Mouse (Mus musculus) ovary, postnatal 14 days (tissue): ENCODE measurements at regions not wholly inside any gene's neighbourhood (a gene's known extent, or its start where the extent isn't known, plus 50 kb on each side); places are given as distances from the start of the nearest gene placed in this dataset.

Experiments
- DNase-seq: peaks from one replicate; pipeline ENCODE4 v3.0.0; 2022; ENCODE audit warnings: low spot score

DNA sequence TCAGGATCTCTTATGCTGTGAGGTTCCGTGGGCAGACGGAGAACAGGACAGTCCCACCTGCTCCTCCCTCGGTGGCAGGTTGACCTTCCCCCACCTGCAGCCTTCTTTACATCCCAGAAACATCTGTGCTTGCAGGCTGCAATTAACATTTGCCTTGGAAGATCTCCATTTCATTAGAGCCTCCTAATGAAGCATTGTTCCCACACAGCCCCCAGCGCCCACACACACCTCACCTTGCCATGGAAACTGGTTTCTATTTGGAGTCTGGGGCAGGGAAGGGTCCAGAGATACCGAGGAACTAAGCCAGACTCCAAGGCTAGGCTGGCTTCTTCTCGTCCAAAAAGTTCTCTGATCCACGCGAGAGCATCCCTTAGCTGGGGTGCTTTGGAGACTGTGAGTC, 56.6 kb upstream of the Rpl38 start:
- DNase-seq: no peak

DNA sequence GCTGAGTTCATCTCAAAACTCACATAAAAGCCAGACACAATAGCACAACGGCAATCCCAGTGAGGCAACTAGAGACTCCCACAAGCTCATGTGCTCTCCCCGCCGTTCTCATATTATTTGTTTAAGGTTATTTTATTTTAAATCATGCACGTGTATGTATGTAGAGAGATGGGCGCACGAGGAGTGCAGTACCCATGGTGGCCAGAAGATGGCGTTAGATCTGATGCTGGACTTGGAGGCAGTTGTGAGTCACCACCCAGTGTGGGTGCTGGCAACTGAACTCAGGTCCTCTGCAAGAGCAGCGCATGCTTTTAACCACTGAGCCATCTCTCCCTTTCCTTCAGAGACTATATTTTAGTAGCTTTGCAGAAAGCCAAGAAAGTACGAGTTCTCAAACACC, 60.3 kb upstream of the Rpl38 start:
- DNase-seq: no peak

DNA sequence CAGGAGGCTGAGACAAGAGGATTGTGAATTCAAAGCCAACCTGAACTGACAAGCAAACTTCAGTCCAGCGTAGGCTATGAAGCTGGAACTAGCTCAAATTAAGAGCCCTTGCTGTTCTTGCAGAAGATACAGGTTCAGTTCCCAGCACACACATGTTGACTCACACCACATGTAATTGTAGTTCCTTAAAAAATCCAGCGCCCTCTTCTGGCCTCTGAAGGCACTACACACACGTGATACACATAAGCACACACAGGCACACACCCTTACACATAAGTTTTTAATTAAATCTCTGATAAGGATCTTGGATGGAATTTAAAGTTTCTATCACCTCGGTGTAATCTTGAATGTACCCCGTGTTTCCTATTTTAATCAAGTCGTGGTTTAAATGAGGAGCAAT, 65.2 kb upstream of the Rpl38 start:
- DNase-seq: no peak

DNA sequence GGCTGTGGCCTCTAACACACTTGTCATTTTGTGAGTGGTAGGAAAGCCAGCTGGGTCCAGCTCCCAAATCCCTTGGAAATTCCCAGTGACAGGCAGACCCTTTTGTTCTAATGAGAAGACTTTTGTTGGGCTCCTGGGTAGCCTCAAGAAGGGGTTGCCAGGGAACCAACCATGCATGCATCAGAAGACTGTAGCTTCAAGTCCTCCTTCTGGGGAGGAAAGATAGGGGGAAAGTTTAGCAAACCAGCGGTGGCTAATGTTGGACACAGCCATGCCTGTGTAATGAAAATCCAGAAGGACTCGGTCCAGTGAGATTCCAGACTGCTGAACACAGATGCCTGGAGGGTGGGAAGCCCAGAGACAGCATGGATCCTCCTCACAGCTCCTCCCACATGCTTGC, 71.1 kb upstream of the Rpl38 start:
- DNase-seq: no peak

DNA sequence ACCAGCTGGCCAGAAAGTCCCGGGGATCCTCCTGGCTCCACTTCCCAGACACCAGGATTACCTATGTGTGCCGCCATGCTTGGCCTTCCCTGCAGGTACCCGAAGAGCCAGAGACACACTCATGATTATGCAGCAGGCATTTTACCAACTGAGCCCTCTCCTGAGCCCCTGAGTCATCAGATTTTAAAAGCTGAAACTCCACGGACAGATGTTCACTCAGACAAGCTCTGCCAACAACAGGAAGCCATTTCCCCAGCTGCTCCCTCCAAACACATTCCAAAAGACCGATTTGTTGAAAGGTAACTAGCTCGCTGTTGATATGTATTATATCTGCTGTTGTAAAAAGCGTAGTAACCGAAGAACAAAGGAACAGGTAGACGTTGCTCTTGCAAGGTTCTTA, 75.4 kb upstream of the Rpl38 start:
- DNase-seq: no peak

DNA sequence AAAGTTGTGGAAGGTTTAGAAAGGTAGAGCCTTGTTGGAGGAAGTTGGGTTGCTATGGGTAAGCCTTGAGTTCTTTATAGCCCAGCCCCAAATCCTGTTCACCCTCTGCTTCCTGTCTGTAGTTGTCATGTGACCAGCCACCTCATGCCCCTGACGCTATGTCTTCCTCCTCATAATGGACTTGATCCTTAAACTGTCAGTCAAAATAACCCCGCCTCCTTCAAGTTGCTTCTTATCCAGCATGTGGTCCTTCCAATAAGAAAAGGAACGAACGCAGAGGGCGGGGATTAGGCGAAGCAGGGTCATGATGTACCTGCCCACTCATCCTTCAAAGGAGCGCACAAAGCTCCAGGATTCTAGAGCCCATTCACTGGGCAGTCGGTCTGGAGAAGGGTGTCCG, 79.8 kb upstream of the Rpl38 start:
- no peak for DNase-seq

DNA sequence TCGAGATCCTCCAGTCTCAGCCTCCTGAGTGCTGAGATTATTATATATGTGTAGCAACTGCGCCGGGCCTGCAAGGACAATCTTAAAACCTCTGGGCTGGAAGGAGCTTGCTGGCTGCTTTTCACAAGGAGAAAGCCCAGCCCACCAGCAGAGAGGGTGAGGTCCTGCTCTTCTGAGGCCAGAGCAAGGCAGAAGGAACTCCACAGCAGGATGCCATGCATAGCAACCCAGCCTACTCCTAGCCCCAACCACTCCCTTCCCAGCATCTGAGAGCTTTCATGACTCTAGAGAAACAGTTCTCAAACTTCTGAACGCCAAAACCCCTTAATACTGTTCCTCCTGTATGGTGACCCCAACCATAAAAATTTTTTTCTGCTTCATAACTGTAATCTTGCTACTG, 80.3 kb upstream of the Rpl38 start:
- no peak for DNase-seq

DNA sequence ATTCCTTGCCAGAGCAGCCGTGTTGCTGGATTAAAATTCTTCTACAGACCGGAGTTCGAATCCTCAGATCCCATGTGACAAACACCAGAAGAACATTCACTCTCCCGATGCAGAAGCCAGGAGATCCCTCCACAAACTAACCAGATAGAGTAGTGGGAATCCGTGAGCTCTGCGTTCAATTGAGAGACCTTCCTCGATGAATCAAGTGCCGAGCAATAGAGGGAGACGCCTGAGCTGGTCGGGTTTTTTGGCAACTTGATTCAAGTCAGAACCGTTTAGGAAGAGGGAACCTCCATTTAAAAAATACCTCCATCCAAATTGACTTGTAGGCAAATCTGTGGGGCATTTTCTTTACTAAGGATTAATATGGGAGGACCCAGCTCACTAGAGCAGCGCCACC, 81.9 kb upstream of the Rpl38 start:
- no peak for DNase-seq

DNA sequence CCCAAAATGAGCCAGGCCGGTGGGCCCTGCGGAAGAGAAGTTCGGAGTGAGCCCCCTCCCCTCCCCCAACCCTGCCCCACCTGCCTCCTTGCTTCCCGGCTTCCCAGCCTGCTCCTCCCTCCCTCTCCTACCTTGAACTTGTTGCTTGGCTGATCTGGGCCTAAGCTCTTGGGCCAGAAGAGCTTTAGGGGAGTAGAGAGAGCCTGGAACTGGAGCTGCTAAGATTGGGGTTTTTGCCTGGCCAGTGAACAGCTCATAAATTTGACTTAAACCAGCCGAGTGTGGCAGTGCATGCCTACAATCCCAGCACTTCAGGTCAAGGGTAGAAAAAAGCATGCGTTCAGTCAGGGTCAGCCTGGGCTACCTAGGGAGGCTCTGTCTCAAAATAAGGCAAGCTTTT, 83.5 kb upstream of the Rpl38 start:
- DNase-seq: no peak

DNA sequence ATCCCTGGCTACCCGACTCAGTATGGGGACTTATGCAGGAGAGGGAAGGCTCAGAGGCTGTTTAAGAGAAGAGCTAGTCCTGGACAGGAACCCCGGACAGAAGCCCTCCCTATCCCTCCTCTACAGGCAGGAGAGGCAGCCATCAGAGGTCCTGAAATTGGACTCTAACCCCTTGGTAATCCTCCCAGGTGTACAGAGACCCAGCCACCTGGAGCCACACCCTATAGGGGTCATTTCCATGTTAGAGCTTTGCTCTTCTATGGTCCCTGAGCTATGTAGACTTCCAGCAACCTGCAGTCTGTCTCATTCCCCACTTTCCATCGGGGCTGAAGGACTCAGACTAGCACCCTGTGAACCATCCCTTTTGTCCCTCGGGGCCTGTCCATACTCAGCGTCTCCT, 84.2 kb upstream of the Rpl38 start:
- DNase-seq: no peak

DNA sequence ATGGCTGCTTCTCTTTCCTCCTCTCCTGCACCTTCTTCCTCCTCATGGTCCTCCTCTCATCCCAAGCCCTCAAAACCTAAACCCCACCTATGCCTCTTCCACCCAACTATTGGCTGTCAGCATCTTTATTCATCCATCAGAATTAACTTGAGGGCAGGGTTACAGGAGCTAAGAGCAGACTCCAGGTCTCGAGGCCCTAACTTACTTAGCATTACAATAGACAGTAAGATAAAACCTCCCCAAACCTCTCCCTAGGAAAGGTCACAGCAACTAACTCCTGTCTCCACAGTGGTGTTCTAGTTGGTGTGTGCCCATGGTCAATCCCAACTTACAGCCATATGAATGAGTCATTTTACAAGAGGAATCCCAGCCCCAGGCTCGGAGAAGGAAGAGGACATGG, 88.3 kb upstream of the Rpl38 start:
- DNase-seq: no peak

DNA sequence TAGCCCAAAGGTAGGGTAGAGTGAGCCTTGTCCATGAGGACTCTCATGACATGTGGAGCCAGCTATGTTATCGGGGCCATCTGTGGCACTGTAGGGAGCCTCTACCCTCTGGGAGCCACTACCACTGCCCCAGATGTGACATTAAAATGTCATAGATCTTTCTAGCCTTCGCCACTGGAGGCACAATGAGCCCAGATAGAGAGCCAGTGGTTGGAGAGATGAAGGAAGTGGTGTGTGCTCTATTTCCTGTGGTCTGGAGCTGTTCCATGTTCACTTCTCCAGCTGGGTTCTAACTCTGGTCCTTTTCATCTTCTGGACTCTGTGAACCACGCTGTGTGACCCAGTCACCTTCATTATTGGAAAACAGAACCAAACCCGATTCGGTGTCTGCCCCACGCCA, 89.8 kb upstream of the Rpl38 start:
- DNase-seq: no peak

DNA sequence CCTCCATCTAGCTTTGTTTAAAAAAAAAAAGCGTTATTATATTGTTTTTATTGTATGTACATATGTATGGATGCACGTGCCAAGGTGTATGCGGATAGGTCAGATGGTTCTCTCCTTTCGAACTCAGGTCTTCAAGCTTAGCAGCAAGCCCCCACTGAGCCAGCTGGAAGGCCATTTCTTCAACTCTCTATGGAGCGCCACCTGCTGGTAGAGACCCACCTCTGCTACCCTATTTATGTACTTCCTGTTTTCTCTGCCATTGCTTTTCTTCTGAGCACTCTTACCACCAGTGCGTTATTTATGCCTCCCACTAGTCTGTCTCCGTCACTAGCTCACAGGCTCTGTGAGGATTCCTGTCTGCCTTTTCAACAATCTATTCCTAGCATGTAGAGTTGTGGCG, 91.5 kb upstream of the Rpl38 start:
- DNase-seq: no peak

DNA sequence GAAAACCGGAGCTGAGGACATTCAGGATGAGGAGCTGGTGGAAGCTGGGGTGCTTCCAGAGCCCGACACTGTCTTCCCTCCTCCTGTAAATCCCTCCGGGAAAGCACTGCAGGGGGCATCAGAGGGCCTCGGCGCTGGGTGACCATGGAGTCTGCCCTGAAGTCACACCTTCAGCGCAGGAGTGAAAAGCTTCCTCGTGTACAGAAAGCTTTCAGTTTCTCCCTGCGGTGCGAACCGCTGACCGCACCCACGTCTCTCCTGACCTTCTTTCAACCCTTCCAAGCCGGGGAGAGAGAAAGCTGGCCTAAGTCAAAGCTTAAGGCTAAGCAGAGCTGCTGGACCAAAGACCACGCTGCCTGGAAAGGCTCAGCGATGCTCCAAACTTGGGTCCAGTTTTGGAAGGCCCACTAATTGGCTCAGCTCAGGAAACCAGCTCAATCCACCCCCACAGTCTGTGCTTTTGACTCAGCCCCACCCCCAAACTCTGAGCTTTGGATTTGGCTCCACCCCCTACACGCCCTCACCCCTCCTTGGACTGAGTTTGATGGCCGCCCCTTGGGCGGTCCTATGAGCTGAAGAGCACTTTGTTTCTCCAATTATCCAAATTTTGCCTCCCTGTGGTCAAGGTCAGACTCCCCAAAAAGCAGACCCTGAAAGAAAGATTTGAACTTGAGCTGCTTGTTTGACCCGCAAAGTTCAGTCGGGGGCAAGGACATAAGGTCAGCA, 97.0 kb upstream of the Rpl38 start:
- no peak for DNase-seq

DNA sequence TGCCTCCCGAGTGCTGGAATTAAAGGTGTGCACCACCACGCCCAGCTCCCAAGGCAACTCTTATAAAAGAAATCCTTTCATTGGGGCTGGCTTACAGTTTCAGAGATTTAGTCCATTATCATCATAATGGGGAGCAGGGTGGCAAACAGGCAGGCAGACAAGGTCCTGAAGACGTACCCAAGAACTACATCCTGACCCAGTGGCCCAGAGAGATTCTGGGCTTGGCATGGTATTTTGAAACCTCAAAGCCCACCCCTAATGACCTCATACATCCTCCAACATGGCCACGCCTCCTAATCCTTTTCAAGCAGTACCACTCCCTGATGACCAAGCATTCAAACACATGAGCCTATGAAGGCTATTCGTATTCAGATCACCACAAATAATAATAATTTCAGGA, 98.2 kb upstream of the Rpl38 start:
- DNase-seq: no peak

DNA sequence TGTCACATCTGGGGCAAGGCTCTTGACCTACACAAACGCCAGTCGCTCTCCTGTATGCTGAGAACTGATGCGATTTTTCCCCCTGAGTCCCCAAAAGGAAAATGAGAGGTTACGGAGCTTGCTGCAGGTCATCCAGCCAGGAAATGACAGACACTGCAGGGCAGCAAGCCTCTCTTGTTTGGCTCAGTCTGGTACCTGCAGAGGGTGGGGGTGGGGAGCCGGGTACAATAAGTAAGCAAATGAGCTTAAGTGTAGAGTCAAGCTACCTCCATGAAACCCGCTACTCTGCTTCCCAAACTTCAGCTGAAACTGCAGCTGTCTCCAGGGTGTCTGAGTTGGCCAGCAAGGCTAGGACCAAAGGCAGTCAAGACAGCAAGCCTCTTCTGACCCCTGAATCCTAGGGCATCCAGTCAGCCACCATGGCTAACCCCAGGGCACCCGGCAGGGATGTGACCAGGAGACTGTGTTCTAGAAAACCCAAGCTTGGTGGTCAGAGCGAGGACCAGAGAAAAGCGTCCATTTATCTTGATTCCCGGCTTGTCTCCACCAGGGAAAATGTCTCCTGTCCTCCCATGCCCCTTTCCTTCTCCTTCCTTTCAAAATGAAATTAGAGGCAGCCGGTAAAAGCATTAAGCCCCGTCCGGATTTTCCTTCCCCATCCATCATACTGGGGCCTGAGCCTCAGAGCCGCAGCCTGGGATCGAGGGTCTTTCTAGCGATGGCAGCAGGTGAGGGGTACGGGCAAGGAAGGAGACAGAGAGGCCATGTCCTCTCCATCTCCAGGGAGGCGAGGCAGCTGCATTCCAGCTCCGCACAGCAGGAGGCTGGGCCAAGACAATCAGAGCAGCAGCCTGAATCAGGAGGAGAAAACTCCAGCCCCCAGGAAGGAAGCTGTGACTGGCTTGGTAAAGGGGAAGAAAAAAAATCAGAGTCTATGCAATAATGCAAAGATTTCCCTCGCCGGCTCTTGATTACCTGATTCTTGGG, 100.2 kb upstream of the Rpl38 start:
- DNase-seq: no peak

DNA sequence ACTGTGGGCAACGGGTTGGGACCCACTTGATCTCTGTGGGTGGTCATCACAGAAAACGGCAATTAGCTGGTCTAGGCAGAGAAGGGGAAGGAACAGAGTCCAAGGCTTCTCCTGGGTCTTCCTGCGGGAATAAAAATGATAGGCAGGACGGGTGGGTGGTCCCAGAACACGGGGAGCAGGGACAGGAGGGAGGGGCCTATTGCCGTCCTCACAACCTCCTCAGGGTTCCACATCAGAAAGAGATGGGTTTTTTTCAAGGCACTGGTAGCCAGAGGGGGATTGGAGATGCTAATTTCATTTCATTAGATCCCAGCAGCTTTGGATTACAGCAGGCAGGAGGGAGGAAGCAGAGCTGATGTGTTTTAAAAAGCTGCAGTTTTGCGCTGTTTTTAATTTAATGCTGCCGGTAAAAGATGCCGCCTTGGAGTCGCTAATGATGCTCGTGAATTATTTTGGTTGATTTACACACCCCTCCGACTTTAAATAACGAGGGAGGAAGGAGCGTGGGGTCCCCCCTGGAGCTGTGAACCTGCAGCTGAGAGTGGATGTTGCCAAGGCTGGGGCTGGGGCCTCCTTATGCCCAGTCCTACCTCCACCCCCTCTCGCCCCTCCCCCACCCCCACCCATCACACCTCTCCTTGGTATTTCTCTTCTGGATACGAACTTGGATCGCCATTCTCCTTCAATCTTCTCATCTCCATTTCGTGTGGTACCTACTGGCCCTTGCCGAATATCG, 101.1 kb upstream of the Rpl38 start:
- DNase-seq: no peak

DNA sequence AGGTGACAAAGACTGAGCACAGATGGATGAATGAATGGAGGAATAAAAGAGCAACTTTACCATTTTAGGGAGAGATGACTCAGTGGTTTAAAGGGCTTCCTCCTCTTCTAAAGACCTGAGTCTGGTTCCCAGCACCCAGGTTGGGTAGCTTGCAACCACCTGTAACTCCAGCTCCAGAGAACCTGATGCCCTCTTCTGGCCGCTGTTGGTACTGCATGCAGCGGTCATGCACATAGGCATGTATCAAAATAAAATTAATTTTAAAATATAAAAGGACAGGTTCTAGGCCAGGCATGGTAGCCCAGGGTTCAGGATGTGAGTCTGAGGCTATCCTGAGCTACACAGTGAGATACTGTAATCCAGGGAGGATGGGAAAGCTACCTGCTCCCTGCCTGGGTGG, 103.4 kb upstream of the Rpl38 start:
- DNase-seq: no peak

DNA sequence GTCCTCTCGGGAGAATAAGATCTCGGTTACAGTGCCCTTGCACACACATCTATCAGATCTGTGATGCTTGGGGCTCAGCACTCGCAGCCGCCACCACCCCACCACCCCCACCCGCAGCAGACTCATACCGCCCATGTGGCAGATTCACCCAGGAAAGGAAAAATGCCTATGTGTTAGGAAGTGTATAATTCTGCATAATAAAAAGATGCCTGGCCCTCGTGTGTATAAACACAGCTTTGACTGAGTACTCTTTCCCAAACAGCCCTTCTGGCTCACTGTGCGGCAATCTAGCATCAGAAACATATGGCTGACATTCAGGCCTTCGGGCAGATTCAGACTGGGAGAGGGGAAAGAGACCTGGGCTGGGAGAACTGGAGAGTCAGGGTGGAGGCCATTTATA, 105.2 kb upstream of the Rpl38 start:
- no peak for DNase-seq

DNA sequence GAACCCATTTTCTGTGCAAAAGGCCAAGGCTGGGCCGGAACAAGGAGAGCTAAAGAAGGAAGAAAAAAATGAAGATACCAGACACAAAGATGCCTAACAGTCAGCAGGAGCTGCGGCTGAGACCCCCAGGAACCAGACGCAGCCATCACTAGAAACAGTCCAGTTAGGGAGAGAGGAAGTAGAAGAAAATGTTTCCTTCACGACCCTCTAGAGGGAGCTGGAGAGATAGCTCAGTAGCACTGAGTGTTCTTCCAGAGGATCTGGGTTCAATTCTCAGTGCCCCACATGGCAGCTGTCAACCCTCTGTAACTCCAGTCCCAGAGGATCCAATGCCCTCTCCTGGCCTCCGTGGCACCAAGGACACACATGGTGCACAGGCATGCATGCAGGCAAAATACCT, 113.7 kb upstream of the Rpl38 start:
- no peak for DNase-seq

DNA sequence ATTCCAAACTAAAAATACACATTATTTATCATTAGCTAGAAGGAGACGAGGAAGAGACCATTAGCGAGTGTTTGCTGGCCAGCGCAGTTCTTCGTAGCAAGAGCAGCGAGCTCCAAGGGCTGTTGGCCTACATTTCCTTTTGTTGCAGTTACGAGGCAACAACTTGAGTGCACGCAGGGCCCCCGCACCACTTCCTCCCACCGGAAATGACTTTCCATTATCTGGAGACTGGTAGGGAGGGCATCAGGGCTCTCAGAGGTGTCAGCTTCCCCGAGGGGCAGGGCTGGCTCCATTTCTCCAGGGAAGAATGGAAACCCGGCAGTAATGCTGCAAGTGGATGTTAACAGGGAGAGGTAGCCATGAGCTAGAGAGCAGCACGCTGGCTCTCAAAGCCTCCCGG, 114.3 kb upstream of the Rpl38 start:
- DNase-seq: no peak

DNA sequence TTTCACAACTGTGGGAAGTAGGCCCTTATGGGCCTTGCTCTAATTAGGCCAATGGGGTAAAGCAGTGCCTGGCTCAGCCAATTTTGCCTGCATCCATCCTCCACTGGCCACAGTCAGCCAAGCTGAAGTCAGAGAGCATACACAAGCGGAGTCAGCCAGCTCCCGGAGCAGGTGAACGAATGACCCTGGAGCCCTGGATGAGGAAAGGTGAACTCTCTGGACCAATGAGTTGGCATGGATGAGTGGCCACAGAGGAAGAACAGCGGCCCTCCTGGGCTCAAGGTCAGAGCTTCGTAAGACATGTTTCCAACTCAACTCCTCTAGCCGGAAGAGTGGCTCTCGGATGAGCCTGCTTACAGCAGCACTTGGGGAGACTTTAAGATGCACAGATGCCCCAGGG, 116.1 kb upstream of the Rpl38 start:
- DNase-seq: no peak

DNA sequence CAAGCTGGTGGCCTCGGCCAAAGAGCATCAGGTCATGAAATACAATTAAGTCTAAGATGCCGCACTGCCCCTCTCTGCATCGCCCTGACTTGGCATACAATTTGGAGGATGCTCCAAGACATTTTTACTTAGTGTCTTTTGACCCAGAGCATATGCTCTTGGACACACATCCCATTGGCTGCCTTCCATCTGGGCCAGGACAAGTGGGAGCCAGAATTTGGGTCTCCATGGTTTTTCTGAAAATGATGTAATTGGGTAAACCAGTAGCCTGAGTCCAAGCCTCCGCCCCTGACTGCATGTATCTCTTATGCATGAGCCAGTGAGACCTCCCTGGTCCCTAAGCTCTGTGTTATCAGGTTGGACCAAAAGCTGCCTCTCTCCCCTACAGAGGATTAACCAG, 117.1 kb upstream of the Rpl38 start:
- no peak for DNase-seq
